Mouse (Mus musculus) forebrain, embryonic 15.5 days (tissue): ENCODE results near the gene 2700097O09Rik. TPM values are rescaled to one million over a fixed set of nuclear protein-coding genes. Genes with fewer than 3 reads are reported as not detected.

ENCODE experiments used
- ATAC-seq: fragments of 200-750 bp; cut with Nextera tagmentation; replicated peaks from 2 replicates; pipeline ENCODE4 v1.8.0; 2017; ENCODE audit warnings: mild to moderate bottlenecking, moderate TSS enrichment, moderate library complexity
- H3K27ac ChIP-seq: fragments of 300-500 bp; sonication (generic); replicated peaks from 2 replicates; pipeline ENCODE4 v1.5.1; 2015; ENCODE audit warnings: mild to moderate bottlenecking, inconsistent platforms
- H3K27me3 ChIP-seq: fragments of 300-500 bp; sonication (generic); 2 replicates; pipeline ENCODE4 v1.6.1; 2015; ENCODE audit warnings: inconsistent platforms
- H3K36me3 ChIP-seq: fragments of 300-500 bp; sonication (generic); 2 replicates; pipeline ENCODE4 v1.6.1; 2015; ENCODE audit warnings: mild to moderate bottlenecking, inconsistent platforms
- H3K4me1 ChIP-seq: fragments of 300-500 bp; sonication (generic); 2 replicates; pipeline ENCODE4 v1.6.1; 2015; ENCODE audit warnings: inconsistent platforms
- H3K4me2 ChIP-seq: fragments of 300-500 bp; sonication (generic); replicated peaks from 2 replicates; pipeline ENCODE4 v1.6.1; 2015; ENCODE audit warnings: mild to moderate bottlenecking, inconsistent platforms
- H3K4me3 ChIP-seq: fragments of 300-500 bp; sonication (generic); 2 replicates; pipeline ENCODE4 v1.5.1; 2015; ENCODE audit warnings: mild to moderate bottlenecking, inconsistent platforms
- H3K9ac ChIP-seq: fragments of 300-500 bp; sonication (generic); replicated peaks from 2 replicates; pipeline ENCODE4 v1.6.1; 2015; ENCODE audit warnings: mild to moderate bottlenecking, inconsistent platforms
- H3K9me3 ChIP-seq: fragments of 300-500 bp; sonication (generic); 2 replicates; pipeline ENCODE4 v1.6.1; 2016; ENCODE audit warnings: inconsistent platforms
- WGBS: fragments of 180-500 bp; shearing (Covaris S2); methylation state at CpG from one replicate; pipeline ENCODE4 v1.1.7; 2015; ENCODE audit warnings: mixed read lengths; 5-methylcytosine and 5-hydroxymethylcytosine counted together
- polyA plus RNA-seq: library from polyadenylated mRNA; unstranded; fragments of >200 nt; fragmentation: Nextera tagmentation; extraction: Ambion mirVana; gene quantifications from 2 replicates; pipeline ENCODE4 v1.2.1, GENCODE M21; 2015

The 2700097O09Rik gene
- polyA plus RNA-seq, 1 experiment from 2014 or later, result 33.6 TPM

- Histone ChIP-seq H3K9me3 (no peaks in the 10 kb centered on the region), H3K4me1 (no peaks in the 10 kb centered on the region), H3K4me3 (no peak overlapping the region), H3K4me2 (no peak overlapping the region), H3K27me3 (no peaks in the 10 kb centered on the region), H3K27ac (no peak overlapping the region), H3K36me3 (no peaks in the 10 kb centered on the region), H3K9ac (no peak overlapping the region)
- ATAC-seq, result no peak
- 83% methylated on average over 14 of the region's 14 CpGs for WGBS
Measured at GRCm38 (mm10) chr12:54999016-54999690, 80.8 kb downstream of the 2700097O09Rik start.

GRCm38 (mm10) chr12:54998411-54998810 lies 81.5 kb downstream of the 2700097O09Rik start:
- ATAC-seq, result no peak
- Histone ChIP-seq H3K9me3 (no peaks in the 10 kb centered on the region), H3K4me2 (no peak overlapping the region), H3K4me3 (no peak overlapping the region), H3K9ac (no peak overlapping the region), H3K27me3 (no peaks in the 10 kb centered on the region), H3K36me3 (no peaks in the 10 kb centered on the region), H3K4me1 (no peaks in the 10 kb centered on the region), H3K27ac (no peak overlapping the region)
- 91% methylated on average over 5 of the region's 5 CpGs for WGBS

GRCm38 (mm10) chr12:54996979-54997474 lies 82.9 kb downstream of the 2700097O09Rik start:
- no peak overlapping the region for H3K4me2 ChIP-seq
- H3K4me3 ChIP-seq, result no peak overlapping the region
- no peak overlapping the region for H3K27ac ChIP-seq
- H3K4me1 ChIP-seq, result no peaks in the 10 kb centered on the region
- no peaks in the 10 kb centered on the region for H3K27me3 ChIP-seq
- no peaks in the 10 kb centered on the region for H3K9me3 ChIP-seq
- WGBS, result 94% methylated on average over 6 of the region's 6 CpGs
- no peak overlapping the region for H3K9ac ChIP-seq
- no peak for ATAC-seq
- H3K36me3 ChIP-seq, result no peaks in the 10 kb centered on the region

GRCm38 (mm10) chr12:54995965-54996364 lies 83.9 kb downstream of the 2700097O09Rik start:
- no peaks in the 10 kb centered on the region for H3K36me3 ChIP-seq
- no peaks in the 10 kb centered on the region for H3K27me3 ChIP-seq
- H3K27ac ChIP-seq, result no peak overlapping the region
- H3K9ac ChIP-seq, result no peak overlapping the region
- H3K4me3 ChIP-seq, result no peak overlapping the region
- no peak overlapping the region for H3K4me2 ChIP-seq
- no peak for ATAC-seq
- no peaks in the 10 kb centered on the region for H3K9me3 ChIP-seq
- H3K4me1 ChIP-seq, result no peaks in the 10 kb centered on the region
- 68% methylated on average over 3 of the region's 3 CpGs for WGBS

Other genes with a start within 250 kb of the 2700097O09Rik start
- 320 and 350 TPM in 2 replicates for gene Cfl2, start 217.2 kb downstream of the 2700097O09Rik start, polyA plus RNA-seq
- gene Gm20403, start 93.6 kb downstream of the 2700097O09Rik start, polyA plus RNA-seq, result not detected in 2 replicates
- 15.2 and 18.5 TPM in 2 replicates for gene Baz1a, start 65.8 kb downstream of the 2700097O09Rik start, polyA plus RNA-seq
- gene Srp54a, start 152 bp upstream of the 2700097O09Rik start, polyA plus RNA-seq, result 203 and 213 TPM in 2 replicates
- 48.5 and 49.9 TPM in 2 replicates for gene Fam177a, start 44.4 kb upstream of the 2700097O09Rik start, polyA plus RNA-seq
- gene Srp54b, start 75.0 kb upstream of the 2700097O09Rik start, polyA plus RNA-seq, result 68.3 and 71.9 TPM in 2 replicates
- gene 1700047I17Rik2, start 119.5 kb upstream of the 2700097O09Rik start, polyA plus RNA-seq, result not detected in 2 replicates
- 80.4 and 83.1 TPM in 2 replicates for gene Srp54c, start 150.1 kb upstream of the 2700097O09Rik start, polyA plus RNA-seq
- gene 1110008L16Rik, start 219.5 kb upstream of the 2700097O09Rik start, polyA plus RNA-seq, result 10.7 and 12.2 TPM in 2 replicates
- 23.1 and 23.7 TPM in 2 replicates for gene Ppp2r3c, start 222.9 kb upstream of the 2700097O09Rik start, polyA plus RNA-seq